Mouse (Mus musculus) forebrain, embryonic 13.5 days (tissue): Measurements from ENCODE around the gene Snrnp40. TPM values are rescaled to one million over a fixed set of nuclear protein-coding genes. Genes with fewer than 3 reads are reported as not detected.
A peak's percentile ranks its signal among the peaks of the same experiment; 100 is the strongest.

Source experiments
- ATAC-seq: fragments of 200-750 bp; cut with Nextera tagmentation; 2 replicates; pipeline ENCODE4 v1.8.0; 2017
- H3K27ac ChIP-seq: fragments of 300-500 bp; sonication (generic); 2 replicates; pipeline ENCODE4 v1.5.1; 2015; ENCODE audit warnings: inconsistent platforms, mild to moderate bottlenecking, moderate library complexity
- H3K27me3 ChIP-seq: fragments of 300-500 bp; sonication (generic); 2 replicates; pipeline ENCODE4 v1.6.1; 2015; ENCODE audit warnings: mild to moderate bottlenecking, inconsistent platforms
- H3K36me3 ChIP-seq: fragments of 300-500 bp; sonication (generic); 2 replicates; pipeline ENCODE4 v1.6.1; 2015; ENCODE audit warnings: mild to moderate bottlenecking, inconsistent platforms; ENCODE audit not compliant: poor library complexity, severe bottlenecking
- H3K4me1 ChIP-seq: fragments of 300-500 bp; sonication (generic); 2 replicates; pipeline ENCODE4 v1.6.1; 2015; ENCODE audit warnings: inconsistent platforms
- H3K4me2 ChIP-seq: fragments of 300-500 bp; sonication (generic); 2 replicates; pipeline ENCODE4 v1.6.1; 2015; ENCODE audit warnings: inconsistent platforms, mild to moderate bottlenecking, moderate library complexity
- H3K4me3 ChIP-seq: fragments of 300-500 bp; sonication (generic); 2 replicates; pipeline ENCODE4 v1.5.1; 2015; ENCODE audit warnings: mild to moderate bottlenecking, inconsistent platforms
- H3K9ac ChIP-seq: fragments of 300-500 bp; sonication (generic); 2 replicates; pipeline ENCODE4 v1.6.1; 2015; ENCODE audit warnings: mild to moderate bottlenecking, inconsistent platforms
- H3K9me3 ChIP-seq: fragments of 300-500 bp; sonication (generic); replicated peaks from 2 replicates; pipeline ENCODE4 v1.6.1; 2016; ENCODE audit warnings: inconsistent platforms
- WGBS: fragments of 180-500 bp; shearing (Covaris S2); methylation state at CpG from one replicate; pipeline ENCODE4 v1.1.7; 2015; 5-methylcytosine and 5-hydroxymethylcytosine counted together
- polyA plus RNA-seq: library from polyadenylated mRNA; unstranded; fragments of >200 nt; fragmentation: Nextera tagmentation; extraction: Ambion mirVana; gene quantifications from 2 replicates; pipeline ENCODE4 v1.2.1, GENCODE M21; 2015

Gene Snrnp40
- polyA plus RNA-seq, 1 experiment from 2014 or later, result 177 TPM

GRCm38 (mm10) chr4:130327366-130327765 is 32.6 kb upstream of the Snrnp40 start:
- Histone ChIP-seq H3K4me2 (no peak overlapping the region), H3K9me3 (no peaks in the 10 kb centered on the region), H3K4me3 (no peak overlapping the region), H3K9ac (no peak overlapping the region), H3K36me3 (peaks cover 69% of the 10 kb centered on the region), H3K27ac (0 out of 2 replicates have a peak overlapping the region, but pooled peaks have one; percentile 3), H3K27me3 (no peaks in the 10 kb centered on the region), H3K4me1 (no peaks in the 10 kb centered on the region)
- 89% methylated on average over 9 of the region's 9 CpGs for WGBS
- no peak for ATAC-seq

GRCm38 (mm10) chr4:130335867-130336266 is 24.1 kb upstream of the Snrnp40 start:
- ATAC-seq, result no peak
- WGBS, result 93% methylated on average over 5 of the region's 5 CpGs
- Histone ChIP-seq H3K27me3 (no peaks in the 10 kb centered on the region), H3K27ac (no peak overlapping the region), H3K36me3 (peaks cover 51% of the 10 kb centered on the region), H3K4me3 (no peak overlapping the region), H3K9me3 (no peaks in the 10 kb centered on the region), H3K4me1 (no peaks in the 10 kb centered on the region), H3K9ac (no peak overlapping the region), H3K4me2 (no peak overlapping the region)

- WGBS, result 24% methylated on average over 4 of the region's 4 CpGs
- 0 out of 2 replicates have a peak, but pooled peaks have one; percentile 48 for ATAC-seq
- H3K4me2 ChIP-seq, result no peak overlapping the region
- H3K27ac ChIP-seq, result no peak overlapping the region
- H3K4me1 ChIP-seq, result no peaks in the 10 kb centered on the region
- no peak overlapping the region for H3K4me3 ChIP-seq
- no peaks in the 10 kb centered on the region for H3K9me3 ChIP-seq
- peaks cover 38% of the 10 kb centered on the region for H3K36me3 ChIP-seq
- H3K9ac ChIP-seq, result no peak overlapping the region
- H3K27me3 ChIP-seq, result no peaks in the 10 kb centered on the region
These were observed 18.2 kb upstream of the Snrnp40 start for GRCm38 (mm10) chr4:130341691-130342090.

- Histone ChIP-seq H3K27ac (no peak overlapping the region), H3K36me3 (peaks cover 76% of the 10 kb centered on the region), H3K9ac (no peak overlapping the region), H3K4me1 (no peaks in the 10 kb centered on the region), H3K4me3 (no peak overlapping the region), H3K4me2 (no peak overlapping the region), H3K9me3 (no peaks in the 10 kb centered on the region), H3K27me3 (no peaks in the 10 kb centered on the region)
- WGBS, result 96% methylated on average over 6 of the region's 6 CpGs
- no peak for ATAC-seq
These were observed 10.3 kb upstream of the Snrnp40 start for GRCm38 (mm10) chr4:130349666-130350065.

- Histone ChIP-seq H3K9me3 (no peaks in the 10 kb centered on the region), H3K27me3 (no peaks in the 10 kb centered on the region), H3K4me3 (no peak overlapping the region), H3K4me1 (no peaks in the 10 kb centered on the region), H3K9ac (no peak overlapping the region), H3K4me2 (no peak overlapping the region), H3K27ac (no peak overlapping the region), H3K36me3 (peaks cover 72% of the 10 kb centered on the region)
- no peak for ATAC-seq
- 87% methylated on average over 16 of the region's 16 CpGs for WGBS
These were observed 9.1 kb upstream of the Snrnp40 start for GRCm38 (mm10) chr4:130350690-130351422.

GRCm38 (mm10) chr4:130352588-130352987 is 7.3 kb upstream of the Snrnp40 start:
- H3K36me3 ChIP-seq, result peaks cover 73% of the 10 kb centered on the region
- WGBS, result 91% methylated on average over 7 of the region's 7 CpGs
- no peak for ATAC-seq

GRCm38 (mm10) chr4:130357946-130358345 is 2.0 kb upstream of the Snrnp40 start:
- no peak overlapping the region for H3K4me2 ChIP-seq
- no peaks in the 10 kb centered on the region for H3K27me3 ChIP-seq
- ATAC-seq, result no peak
- no peaks in the 10 kb centered on the region for H3K9me3 ChIP-seq
- peaks cover 26% of the 10 kb centered on the region for H3K36me3 ChIP-seq
- no peak overlapping the region for H3K27ac ChIP-seq
- peaks cover 24% of the 10 kb centered on the region for H3K4me1 ChIP-seq
- no peak overlapping the region for H3K4me3 ChIP-seq
- no peak overlapping the region for H3K9ac ChIP-seq

More at GRCm38 (mm10) chr4:130352588-130352987, 7.3 kb upstream of the Snrnp40 start:
- no peaks in the 10 kb centered on the region for H3K4me1 ChIP-seq
- no peak overlapping the region for H3K4me3 ChIP-seq
- H3K9ac ChIP-seq, result no peak overlapping the region
- H3K9me3 ChIP-seq, result no peaks in the 10 kb centered on the region
- no peak overlapping the region for H3K27ac ChIP-seq
- no peaks in the 10 kb centered on the region for H3K27me3 ChIP-seq
- H3K4me2 ChIP-seq, result no peak overlapping the region

GRCm38 (mm10) chr4:130360238-130360590 is 282 bp downstream of the Snrnp40 start:
- Histone ChIP-seq H3K4me3 (peak overlapping the region; percentile 75), H3K4me1 (peaks cover 24% of the 10 kb centered on the region), H3K9ac (peak overlapping the region; percentile 89), H3K27ac (peak overlapping the region; percentile 52; the same call in 1 of the 2 replicates), H3K36me3 (peaks cover 32% of the 10 kb centered on the region), H3K9me3 (no peaks in the 10 kb centered on the region), H3K4me2 (peak overlapping the region; percentile 70), H3K27me3 (no peaks in the 10 kb centered on the region)
- under 1% methylated on average over 19 of the region's 19 CpGs for WGBS
- ATAC-seq, result no peak

- Histone ChIP-seq H3K9ac (no peak overlapping the region), H3K4me2 (no peak overlapping the region), H3K4me1 (no peaks in the 10 kb centered on the region), H3K27me3 (no peaks in the 10 kb centered on the region), H3K27ac (no peak overlapping the region), H3K36me3 (peaks cover 92% of the 10 kb centered on the region), H3K4me3 (no peak overlapping the region), H3K9me3 (no peaks in the 10 kb centered on the region)
- WGBS, result 90% methylated on average over 4 of the region's 4 CpGs
- ATAC-seq, result no peak
These were observed 16.7 kb downstream of the Snrnp40 start for GRCm38 (mm10) chr4:130376675-130377074.

- WGBS, result 84% methylated on average over 4 of the region's 4 CpGs
- H3K4me1 ChIP-seq, result no peaks in the 10 kb centered on the region
- ATAC-seq, result no peak
- H3K9me3 ChIP-seq, result no peaks in the 10 kb centered on the region
- no peak overlapping the region for H3K27ac ChIP-seq
- no peak overlapping the region for H3K9ac ChIP-seq
- H3K27me3 ChIP-seq, result no peaks in the 10 kb centered on the region
- no peak overlapping the region for H3K4me3 ChIP-seq
- H3K4me2 ChIP-seq, result no peak overlapping the region
- H3K36me3 ChIP-seq, result peaks cover 95% of the 10 kb centered on the region
These were observed 17.6 kb downstream of the Snrnp40 start for GRCm38 (mm10) chr4:130377500-130377899.

GRCm38 (mm10) chr4:130379181-130379580 is 19.2 kb downstream of the Snrnp40 start:
- 100% methylated on average over 2 of the region's 2 CpGs for WGBS
- Histone ChIP-seq H3K27me3 (no peaks in the 10 kb centered on the region), H3K36me3 (peaks cover 96% of the 10 kb centered on the region), H3K9me3 (no peaks in the 10 kb centered on the region), H3K4me1 (no peaks in the 10 kb centered on the region), H3K4me2 (no peak overlapping the region), H3K27ac (no peak overlapping the region; the same call in 1 of the 2 replicates), H3K4me3 (no peak overlapping the region), H3K9ac (no peak overlapping the region)
- no peak for ATAC-seq

- no peaks in the 10 kb centered on the region for H3K4me1 ChIP-seq
- H3K4me2 ChIP-seq, result no peak overlapping the region
- H3K9ac ChIP-seq, result no peak overlapping the region
- peaks cover 95% of the 10 kb centered on the region for H3K36me3 ChIP-seq
- no peak overlapping the region for H3K27ac ChIP-seq
- 86% methylated on average over 2 of the region's 2 CpGs for WGBS
- H3K9me3 ChIP-seq, result no peaks in the 10 kb centered on the region
- ATAC-seq, result no peak
- H3K4me3 ChIP-seq, result no peak overlapping the region
- no peaks in the 10 kb centered on the region for H3K27me3 ChIP-seq
These were observed 20.5 kb downstream of the Snrnp40 start for GRCm38 (mm10) chr4:130380418-130380817.

GRCm38 (mm10) chr4:130387256-130387655 is 27.3 kb downstream of the Snrnp40 start:
- ATAC-seq, result no peak
- H3K9me3 ChIP-seq, result no peaks in the 10 kb centered on the region
- H3K36me3 ChIP-seq, result peaks cover 80% of the 10 kb centered on the region
- H3K27me3 ChIP-seq, result no peaks in the 10 kb centered on the region
- H3K4me3 ChIP-seq, result no peak overlapping the region
- H3K9ac ChIP-seq, result no peak overlapping the region
- H3K4me1 ChIP-seq, result no peaks in the 10 kb centered on the region
- no peak overlapping the region for H3K27ac ChIP-seq
- H3K4me2 ChIP-seq, result no peak overlapping the region
- 89% methylated on average over 3 of the region's 3 CpGs for WGBS
